Mouse (Mus musculus) heart, embryonic 13.5 days (tissue): Measurements from ENCODE around the gene Gadd45g. TPM values are rescaled to one million over a fixed set of nuclear protein-coding genes. Genes with fewer than 3 reads are reported as not detected.
A peak's percentile ranks its signal among the peaks of the same experiment; 100 is the strongest.
"Not testable (repeated sequence)": the region's sequence is repeated elsewhere in the genome, so short reads cannot be mapped to it uniquely, and the experiment has no call there.

Experiments used
- ATAC-seq: fragments of 200-750 bp; cut with Nextera tagmentation; 2 replicates; pipeline ENCODE4 v1.8.0; 2017; ENCODE audit warnings: moderate TSS enrichment; ENCODE audit not compliant: insufficient number of reproducible peaks, low FRiP score, low TSS enrichment; ENCODE audit errors: extremely low read depth
- H3K27ac ChIP-seq: fragments of 300-500 bp; sonication (generic); replicated peaks from 2 replicates; pipeline ENCODE4 v1.5.1; 2015; ENCODE audit warnings: moderate library complexity, mild to moderate bottlenecking, inconsistent platforms
- H3K27me3 ChIP-seq: fragments of 300-500 bp; sonication (generic); replicated peaks from 2 replicates; pipeline ENCODE4 v1.6.1; 2015; ENCODE audit warnings: mild to moderate bottlenecking, inconsistent platforms
- H3K36me3 ChIP-seq: fragments of 300-500 bp; sonication (generic); 2 replicates; pipeline ENCODE4 v1.6.1; 2015; ENCODE audit warnings: mild to moderate bottlenecking, inconsistent platforms
- H3K4me1 ChIP-seq: fragments of 300-500 bp; sonication (generic); 2 replicates; pipeline ENCODE4 v1.6.1; 2015; ENCODE audit warnings: inconsistent platforms
- H3K4me2 ChIP-seq: fragments of 300-500 bp; sonication (generic); 2 replicates; pipeline ENCODE4 v1.6.1; 2015; ENCODE audit warnings: inconsistent platforms, mild to moderate bottlenecking, moderate library complexity
- H3K4me3 ChIP-seq: fragments of 300-500 bp; sonication (generic); 2 replicates; pipeline ENCODE4 v1.5.1; 2015; ENCODE audit warnings: moderate library complexity, mild to moderate bottlenecking, inconsistent platforms
- H3K9ac ChIP-seq: fragments of 300-500 bp; sonication (generic); 2 replicates; pipeline ENCODE4 v1.6.1; 2015; ENCODE audit warnings: inconsistent platforms, mild to moderate bottlenecking, moderate library complexity
- H3K9me3 ChIP-seq: fragments of 300-500 bp; sonication (generic); 2 replicates; pipeline ENCODE4 v1.6.1; 2016; ENCODE audit warnings: inconsistent platforms
- WGBS: fragments of 180-500 bp; shearing (Covaris S2); methylation state at CpG from one replicate; pipeline ENCODE4 v1.1.7; 2015; ENCODE audit warnings: mixed read lengths; 5-methylcytosine and 5-hydroxymethylcytosine counted together
- polyA plus RNA-seq: library from polyadenylated mRNA; unstranded; fragments of >200 nt; fragmentation: Nextera tagmentation; extraction: Ambion mirVana; gene quantifications from 2 replicates; pipeline ENCODE4 v1.2.1, GENCODE M21; 2015

Gene Gadd45g
- polyA plus RNA-seq, 1 experiment from 2014 or later = 51.2 TPM

DNA sequence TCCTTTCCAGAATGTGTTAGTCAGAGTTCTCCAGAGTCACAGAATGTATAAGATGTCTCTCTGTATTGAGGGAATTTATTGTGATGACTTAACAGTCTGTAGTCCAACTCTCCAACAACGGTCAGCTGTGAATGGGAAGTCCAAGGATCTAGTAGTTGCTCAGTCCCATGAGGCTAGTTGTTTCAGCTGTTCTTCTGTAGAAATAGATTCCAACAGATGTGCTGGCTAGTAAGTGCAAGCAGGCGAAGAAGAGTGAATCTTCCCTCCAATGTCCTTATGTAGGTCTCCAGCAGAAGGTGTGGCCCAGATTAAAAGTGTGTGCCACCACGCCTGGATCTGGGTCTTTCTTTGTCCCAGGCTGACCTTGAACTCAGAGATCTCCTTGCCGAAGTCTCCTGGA is 11.3 kb upstream of the Gadd45g start:
- H3K36me3 ChIP-seq, H3K4me2 ChIP-seq, ATAC-seq, H3K4me3 ChIP-seq, H3K27ac ChIP-seq, H3K9ac ChIP-seq, H3K9me3 ChIP-seq: not testable (repeated sequence)
- Histone ChIP-seq H3K27me3 (peaks cover 13% of the 10 kb centered on the region), H3K4me1 (peaks cover 28% of the 10 kb centered on the region)
- 74% methylated on average over 4 of the region's 4 CpGs for WGBS

DNA sequence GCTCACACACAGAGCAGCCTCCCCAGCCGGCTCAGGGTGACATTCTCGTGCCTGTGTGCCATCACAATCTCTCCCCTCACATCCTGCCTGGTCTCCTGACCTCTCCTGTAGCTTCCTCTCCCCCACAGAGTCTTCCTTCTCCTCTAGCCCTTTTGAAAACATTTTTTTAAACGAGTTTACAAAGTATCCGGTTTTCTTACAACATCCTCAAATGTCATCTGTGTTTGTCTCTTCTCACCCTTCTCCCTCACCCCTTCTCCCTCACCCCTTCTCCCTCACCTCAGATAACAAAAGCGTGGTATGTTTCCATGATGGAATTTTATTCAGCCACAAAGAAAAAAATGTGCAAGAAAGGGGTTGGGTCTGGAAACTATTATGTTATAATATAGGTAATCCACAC is 9.1 kb upstream of the Gadd45g start:
- Histone ChIP-seq H3K27me3 (peaks cover 25% of the 10 kb centered on the region), H3K9ac (no peak overlapping the region), H3K9me3 (no peaks in the 10 kb centered on the region), H3K27ac (0 out of 2 replicates have a peak overlapping the region, but pooled peaks have one; percentile 32), H3K4me1 (peaks cover 48% of the 10 kb centered on the region), H3K4me3 (no peak overlapping the region), H3K4me2 (no peak overlapping the region), H3K36me3 (no peaks in the 10 kb centered on the region)
- 23% methylated on average over 5 of the region's 5 CpGs for WGBS
- ATAC-seq = no peak

DNA sequence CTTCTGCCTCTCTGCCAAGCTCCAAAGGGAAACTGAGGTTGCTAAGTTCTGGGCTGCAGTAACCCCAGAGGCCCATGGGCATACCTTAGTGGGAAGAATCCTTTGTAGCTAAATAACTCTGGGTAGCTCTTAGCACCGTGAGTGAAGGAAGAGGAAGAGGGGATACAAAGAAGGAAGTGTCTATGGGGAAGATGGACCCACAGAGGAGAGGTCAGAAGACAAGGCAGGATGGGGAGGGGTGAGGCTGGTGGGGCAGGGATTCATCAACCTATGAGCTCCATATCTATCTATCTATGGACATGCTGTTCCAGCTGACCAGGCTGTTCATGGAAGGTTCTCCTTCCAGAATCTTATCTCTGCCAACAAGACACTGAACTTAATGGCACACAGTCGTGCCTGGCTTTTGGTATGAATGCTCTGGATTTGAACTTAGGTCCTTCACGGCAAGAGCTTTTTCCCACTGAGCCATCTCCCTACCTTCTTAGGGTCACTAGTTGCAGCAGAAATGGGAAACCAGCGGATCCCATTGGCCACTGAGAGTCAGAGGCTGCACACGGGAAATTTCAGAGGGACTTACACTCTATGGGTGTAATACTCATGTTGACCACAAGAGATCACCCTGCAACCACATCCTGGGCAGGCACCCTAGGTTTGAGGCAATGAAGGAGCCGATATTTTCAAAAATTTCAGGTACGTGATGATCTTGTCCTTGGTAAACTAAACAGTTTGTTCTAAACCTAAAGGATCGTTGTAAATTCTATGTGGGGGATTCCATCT is 7.0 kb upstream of the Gadd45g start:
- WGBS = 12% methylated on average over 8 of the region's 8 CpGs
- no peaks in the 10 kb centered on the region for H3K9me3 ChIP-seq
- peaks cover 52% of the 10 kb centered on the region for H3K4me1 ChIP-seq

DNA sequence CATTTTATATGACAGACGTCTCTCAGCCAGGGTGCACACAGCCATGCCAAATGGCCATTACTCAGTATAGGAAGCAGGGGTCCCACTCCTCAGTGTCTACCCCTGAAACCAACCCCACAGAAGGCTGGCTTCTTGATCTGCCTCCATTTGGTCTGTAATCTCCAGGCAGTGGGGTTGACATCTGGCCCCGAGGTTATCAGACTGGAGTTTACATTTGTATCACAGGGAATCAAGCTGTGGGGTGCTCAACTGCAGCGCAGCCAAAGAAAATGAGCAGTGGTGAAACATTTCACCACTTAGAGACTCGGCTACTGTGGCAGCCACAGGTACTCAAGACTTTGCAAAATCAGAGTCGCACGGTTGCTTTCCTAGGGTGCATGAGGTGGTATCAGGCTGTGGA is 5.8 kb upstream of the Gadd45g start:
- no peak overlapping the region; the same call in 1 of the 2 replicates for H3K9ac ChIP-seq
- no peaks in the 10 kb centered on the region for H3K9me3 ChIP-seq
- H3K4me2 ChIP-seq = peak overlapping the region; percentile 54
- no peak for ATAC-seq
- H3K4me1 ChIP-seq = peaks cover 44% of the 10 kb centered on the region
- peaks cover 30% of the 10 kb centered on the region for H3K27me3 ChIP-seq
- H3K36me3 ChIP-seq = no peaks in the 10 kb centered on the region
- no peak overlapping the region for H3K4me3 ChIP-seq
- H3K27ac ChIP-seq = no peak overlapping the region
- WGBS = 24% methylated on average over 6 of the region's 6 CpGs

More for the DNA sequence above, 7.0 kb upstream of the Gadd45g start:
- ATAC-seq = no peak
- no peaks in the 10 kb centered on the region for H3K36me3 ChIP-seq
- H3K4me3 ChIP-seq = no peak overlapping the region
- no peak overlapping the region for H3K27ac ChIP-seq
- peaks cover 30% of the 10 kb centered on the region for H3K27me3 ChIP-seq
- no peak overlapping the region for H3K4me2 ChIP-seq
- H3K9ac ChIP-seq = no peak overlapping the region; the same call in 1 of the 2 replicates

DNA sequence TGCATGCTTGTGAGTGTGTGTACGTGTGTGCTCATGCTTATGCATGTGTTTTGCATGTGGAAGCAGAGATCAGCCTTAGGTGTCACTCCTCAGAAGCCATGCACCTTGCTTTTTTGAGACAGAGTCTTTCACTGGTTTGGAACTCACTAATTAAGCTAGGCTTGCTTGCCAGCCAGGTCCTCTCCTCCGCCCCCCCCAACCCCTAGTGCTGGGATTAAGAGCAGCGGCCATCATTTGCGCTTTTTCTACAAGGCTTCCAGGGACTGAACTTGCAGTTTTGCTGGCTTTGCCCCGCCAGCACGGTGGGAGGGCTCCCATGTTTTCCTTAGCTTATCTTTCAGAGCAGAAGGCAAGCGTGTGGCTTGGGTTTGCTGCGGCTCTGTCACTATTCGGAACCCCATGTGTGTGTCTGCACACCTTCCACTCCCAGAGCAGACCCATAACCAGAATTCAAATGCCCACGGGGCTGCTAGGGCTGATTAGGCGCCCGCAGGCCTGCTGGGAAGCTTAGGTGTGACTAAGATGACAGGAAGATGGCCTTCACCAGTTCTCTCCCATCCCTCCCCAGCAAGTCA is 4.8 kb upstream of the Gadd45g start:
- Histone ChIP-seq H3K4me3 (no peak overlapping the region), H3K4me2 (peak overlapping the region; percentile 54), H3K27me3 (peaks cover 30% of the 10 kb centered on the region), H3K27ac (peak overlapping the region; percentile 48), H3K4me1 (peaks cover 40% of the 10 kb centered on the region), H3K36me3 (no peaks in the 10 kb centered on the region), H3K9me3 (no peaks in the 10 kb centered on the region), H3K9ac (peak overlapping the region; percentile 66)
- 20% methylated on average over 12 of the region's 12 CpGs for WGBS
- ATAC-seq = no peak

DNA sequence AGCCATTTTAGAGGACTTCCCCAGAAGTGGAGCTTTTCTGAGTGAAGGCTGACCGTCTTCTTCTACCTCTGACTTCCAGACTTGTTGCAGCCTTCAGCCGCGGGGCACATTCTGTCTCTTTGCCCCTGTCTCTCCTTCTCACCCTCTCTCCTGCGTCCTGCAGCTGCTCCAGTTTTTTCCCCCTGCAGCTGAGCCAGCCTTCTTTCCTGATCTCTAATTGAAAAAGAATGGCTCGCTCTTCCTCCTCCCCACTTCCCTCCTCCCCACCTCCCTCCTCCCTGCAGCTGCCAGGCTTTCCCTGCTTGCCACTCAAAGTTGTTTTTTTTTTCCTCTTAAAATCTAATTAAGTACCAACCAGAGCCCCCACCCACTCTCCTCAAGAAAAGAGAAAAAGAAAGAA is 4.3 kb upstream of the Gadd45g start:
- H3K4me3 ChIP-seq = peak overlapping the region; percentile 23; the same call in 1 of the 2 replicates

DNA sequence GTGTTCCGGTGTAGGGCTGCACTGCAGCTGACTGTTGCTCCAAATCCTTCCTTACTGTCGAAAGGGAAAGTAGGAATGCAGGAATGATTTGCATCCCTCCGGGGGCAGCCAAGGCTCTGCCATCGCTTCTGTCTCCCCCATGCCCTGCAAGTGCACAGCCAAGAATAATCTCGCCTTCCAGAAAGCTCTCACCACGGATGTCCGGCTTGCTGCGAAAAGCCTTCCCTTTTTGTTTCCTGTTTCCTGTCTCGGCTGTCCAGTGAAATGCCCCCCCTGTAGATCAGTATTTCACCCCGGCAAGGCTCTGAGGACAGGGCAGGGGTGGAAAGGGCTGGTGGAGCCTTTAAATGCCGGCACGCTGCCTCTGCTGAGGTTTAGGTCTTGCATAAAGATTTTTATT is 3.7 kb upstream of the Gadd45g start:
- peak overlapping the region; percentile 66 for H3K9ac ChIP-seq
- H3K27ac ChIP-seq = no peak overlapping the region
- ATAC-seq = no peak
- H3K4me3 ChIP-seq = peak overlapping the region; percentile 23
- peaks cover 30% of the 10 kb centered on the region for H3K27me3 ChIP-seq
- peak overlapping the region; percentile 54 for H3K4me2 ChIP-seq
- peaks cover 34% of the 10 kb centered on the region for H3K4me1 ChIP-seq
- 15% methylated on average over 12 of the region's 12 CpGs for WGBS
- H3K36me3 ChIP-seq = 0 out of 2 replicates have a peak, but pooled peaks cover 2% of the 10 kb centered on the region
- no peaks in the 10 kb centered on the region for H3K9me3 ChIP-seq

More for the DNA sequence above, 4.3 kb upstream of the Gadd45g start:
- no peaks in the 10 kb centered on the region for H3K9me3 ChIP-seq
- no peak for ATAC-seq
- peak overlapping the region; percentile 66 for H3K9ac ChIP-seq
- peaks cover 36% of the 10 kb centered on the region for H3K4me1 ChIP-seq
- peaks cover 30% of the 10 kb centered on the region for H3K27me3 ChIP-seq
- peak overlapping the region; percentile 48 for H3K27ac ChIP-seq
- H3K36me3 ChIP-seq = no peaks in the 10 kb centered on the region
- 31% methylated on average over 5 of the region's 5 CpGs for WGBS
- H3K4me2 ChIP-seq = peak overlapping the region; percentile 54

DNA sequence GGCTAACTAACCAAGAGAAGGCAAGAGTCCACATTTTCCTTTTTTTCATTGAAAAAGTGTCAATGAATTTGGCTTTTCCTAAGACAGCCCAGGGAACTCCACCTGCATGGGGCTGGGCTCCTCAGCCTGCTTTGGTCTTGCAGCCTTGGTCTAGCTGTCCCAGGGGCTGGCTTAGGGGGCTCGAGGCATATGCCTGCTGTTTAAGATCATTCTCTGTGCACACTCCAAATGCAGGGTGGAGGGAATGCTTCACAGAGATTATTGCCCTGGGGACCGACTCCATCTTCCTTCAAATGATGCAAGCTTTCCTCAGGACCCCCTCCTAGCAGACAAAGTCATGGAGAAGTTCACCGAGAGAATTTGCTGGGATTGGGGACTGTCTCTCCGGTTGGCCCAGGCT is 3.2 kb upstream of the Gadd45g start:
- H3K4me1 ChIP-seq = peaks cover 35% of the 10 kb centered on the region
- no peak overlapping the region for H3K4me3 ChIP-seq
- H3K27ac ChIP-seq = no peak overlapping the region
- ATAC-seq = no peak
- no peaks in the 10 kb centered on the region for H3K9me3 ChIP-seq
- H3K36me3 ChIP-seq = 0 out of 2 replicates have a peak, but pooled peaks cover 2% of the 10 kb centered on the region
- peak overlapping the region; percentile 54 for H3K4me2 ChIP-seq
- H3K27me3 ChIP-seq = peaks cover 30% of the 10 kb centered on the region
- no peak overlapping the region for H3K9ac ChIP-seq
- 65% methylated on average over 4 of the region's 4 CpGs for WGBS

DNA sequence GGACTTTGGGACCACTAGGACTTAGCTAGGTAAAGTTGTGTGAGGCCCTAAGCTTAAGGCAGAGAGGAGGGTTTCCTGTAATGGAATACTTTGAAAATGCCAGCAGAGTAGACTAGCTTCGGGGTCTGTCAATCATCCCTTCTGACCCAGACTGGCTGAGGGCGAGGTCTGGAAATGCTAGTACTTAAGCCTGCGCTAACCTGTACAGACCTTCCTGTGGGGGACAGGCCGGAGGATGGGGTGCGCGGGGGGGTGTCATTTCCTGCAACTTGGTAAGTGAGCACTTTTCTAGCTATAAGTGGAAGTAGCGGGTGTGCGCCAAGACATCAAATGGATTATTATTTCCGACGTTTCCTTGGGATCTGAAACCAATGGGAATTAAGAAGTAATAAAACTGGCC is 2.4 kb upstream of the Gadd45g start:
- Histone ChIP-seq H3K4me1 (peaks cover 44% of the 10 kb centered on the region), H3K4me2 (no peak overlapping the region), H3K9me3 (no peaks in the 10 kb centered on the region), H3K27ac (no peak overlapping the region), H3K27me3 (peaks cover 24% of the 10 kb centered on the region), H3K9ac (no peak overlapping the region), H3K36me3 (0 out of 2 replicates have a peak, but pooled peaks cover 2% of the 10 kb centered on the region), H3K4me3 (no peak overlapping the region)
- WGBS = 78% methylated on average over 10 of the region's 10 CpGs
- ATAC-seq = no peak

DNA sequence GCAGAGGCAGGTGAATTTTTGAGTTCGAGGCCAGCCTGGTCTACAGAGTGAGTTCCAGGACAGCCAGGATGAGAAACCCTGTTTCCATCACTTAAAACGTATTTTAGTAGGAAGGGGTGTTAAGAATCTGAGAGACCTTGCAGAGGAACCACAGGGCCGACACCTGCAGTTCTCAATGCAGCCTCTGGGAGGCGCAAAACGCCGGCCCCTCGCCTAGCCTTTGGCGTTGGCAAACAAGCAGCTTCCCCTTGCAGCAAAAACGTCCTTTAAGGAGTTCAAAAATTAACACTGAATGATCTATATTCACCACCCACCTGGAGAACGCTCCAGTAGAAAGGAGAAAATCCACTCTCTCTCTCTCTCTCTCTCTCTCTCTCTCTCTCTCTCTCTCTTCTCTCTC is 1.8 kb upstream of the Gadd45g start:
- Histone ChIP-seq H3K9me3 (no peaks in the 10 kb centered on the region), H3K27me3 (peaks cover 21% of the 10 kb centered on the region), H3K4me1 (peaks cover 47% of the 10 kb centered on the region), H3K4me3 (peak overlapping the region; percentile 75; the same call in 1 of the 2 replicates), H3K9ac (peak overlapping the region; percentile 84), H3K27ac (no peak overlapping the region), H3K36me3 (0 out of 2 replicates have a peak, but pooled peaks cover 2% of the 10 kb centered on the region), H3K4me2 (peak overlapping the region; percentile 93)
- ATAC-seq = no peak
- WGBS = 13% methylated on average over 10 of the region's 10 CpGs

DNA sequence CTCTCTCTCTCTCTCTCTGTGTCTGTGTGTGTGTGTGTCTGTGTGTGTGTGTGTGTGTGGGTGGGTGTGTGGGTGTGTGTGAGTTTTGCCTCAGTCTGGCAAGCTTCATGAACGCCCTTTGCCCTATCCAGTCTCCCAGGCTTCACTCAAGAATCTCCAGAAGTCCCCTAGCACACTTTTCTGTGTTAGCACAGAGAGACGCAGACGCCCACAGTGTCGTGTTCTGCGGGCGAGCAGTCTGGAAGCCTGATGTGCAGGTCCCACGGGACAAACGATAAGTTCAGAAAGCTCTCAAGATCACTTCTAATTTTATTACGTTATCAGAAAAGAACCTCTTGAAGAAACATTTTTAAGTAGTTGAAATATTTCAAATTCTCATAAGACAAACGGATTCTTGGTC is 1.4 kb upstream of the Gadd45g start:
- Histone ChIP-seq H3K27me3 (peaks cover 18% of the 10 kb centered on the region), H3K27ac (peak overlapping the region; percentile 90), H3K36me3 (0 out of 2 replicates have a peak, but pooled peaks cover 2% of the 10 kb centered on the region), H3K4me3 (peak overlapping the region; percentile 75), H3K9me3 (no peaks in the 10 kb centered on the region), H3K9ac (peak overlapping the region; percentile 84), H3K4me2 (peak overlapping the region; percentile 93), H3K4me1 (peaks cover 51% of the 10 kb centered on the region)
- ATAC-seq = no peak
- WGBS = 7% methylated on average over 10 of the region's 10 CpGs
